Comparison of ENCODE assay signal across 24 mouse cellular contexts in genomic region chr2:71241505-71241904, GRCm38 (mm10). TPM values are rescaled to one million over a fixed set of nuclear protein-coding genes. Genes with fewer than 3 reads are reported as not detected.
DNase-seq lines count a peak whose midpoint lies in the region; ATAC-seq and TF ChIP-seq lines count a peak whose summit lies in the region.
"Had no signal": no experiment of that assay in that cellular context is flagged by ENCODE, and none has a peak within 500 bp of the region (broad histone marks: within the 10 kb centered on the region; RNA-seq: fewer than 3 reads in every experiment).

No protein-coding gene starts in this region.

- no peak for ATAC-seq in liver, postnatal 0 days
- peak; percentile 82 for ATAC-seq in megakaryocyte-erythroid progenitor cell, adult 5-6 weeks (replicated peaks; ENCODE audit: low FRiP score, low TSS enrichment, poor library complexity, severe bottlenecking)
- no peak for ATAC-seq in intestine, postnatal 0 days
- ATAC-seq: CD4-positive, CD25-positive, alpha-beta regulatory T cell, adult 4 months; forebrain, embryonic 13.5 days; forebrain, embryonic 15.5 days; forebrain, postnatal 0 days had no signal

- TF ChIP-seq POLR2A in MEL (IDR thresholded peaks at IDR 0.05; ENCODE audit: control insufficient read depth in 1 of 2, insufficient read depth in 1 of 2, low read depth in 1 of 2, low read length in 2 of 2, poor library complexity in 1 of 2), result no peak

- TF ChIP-seq EP300 in liver, postnatal 0 days (IDR thresholded peaks at IDR 0.05; ENCODE audit: low read depth), result no peak
- TF ChIP-seq EP300 in MEL (IDR thresholded peaks at IDR 0.05; ENCODE audit: low read depth in 1 of 2, low read length in 2 of 2), result no peak

- 0 out of 2 replicates have a peak, but pooled peaks have one; percentile 6 for TF ChIP-seq CTCF in liver, postnatal 0 days (IDR thresholded peaks at IDR 0.05; ENCODE audit: low read depth)
- TF ChIP-seq CTCF in MEL (IDR thresholded peaks at IDR 0.05 in 2 of 3, conservative IDR thresholded peaks at IDR 0.05 in 1 of 3; ENCODE audit: control insufficient read depth in 1 of 3, insufficient read depth in 1 of 3, low read depth in 2 of 3, low read length in 3 of 3, poor library complexity in 1 of 3, severe bottlenecking in 1 of 3), result no peak
- no peak for TF ChIP-seq CTCF in intestine, postnatal 0 days (IDR thresholded peaks at IDR 0.05; ENCODE audit: low read depth)

- H3K4me1 ChIP-seq in liver, postnatal 0 days (ENCODE audit: insufficient read depth), result no peaks in the 10 kb centered on the region; the same call in 1 of the 2 replicates
- no peaks in the 10 kb centered on the region for H3K4me1 ChIP-seq in MEL (ENCODE audit: control insufficient read depth in 1 of 2, insufficient read depth in 2 of 2, low read length in 2 of 2)
- H3K4me1 ChIP-seq in intestine, postnatal 0 days (replicated peaks; ENCODE audit: control insufficient read depth, insufficient read depth, low read length), result no peaks in the 10 kb centered on the region
- H3K4me1 ChIP-seq: embryonic facial prominence, embryonic 10.5 days; embryonic facial prominence, embryonic 12.5 days had no signal

- H3K9me3 ChIP-seq in liver, postnatal 0 days (ENCODE audit: low read length), result no peaks in the 10 kb centered on the region
- H3K9me3 ChIP-seq in MEL (replicated peaks; ENCODE audit: insufficient read depth, low read length), result no peaks in the 10 kb centered on the region
- no peaks in the 10 kb centered on the region for H3K9me3 ChIP-seq in intestine, postnatal 0 days (ENCODE audit: control insufficient read depth)
- H3K9me3 ChIP-seq: embryonic facial prominence, embryonic 10.5 days; embryonic facial prominence, embryonic 12.5 days; forebrain, embryonic 13.5 days; forebrain, embryonic 15.5 days; G1E had no signal

- TF ChIP-seq RAD21 in MEL (IDR thresholded peaks at IDR 0.05; ENCODE audit: low read depth, low read length), result no peak

- H3K9ac ChIP-seq in liver, postnatal 0 days (replicated peaks), result no peak overlapping the region
- H3K9ac ChIP-seq in MEL (ENCODE audit: control insufficient read depth, low read depth, low read length, poor library complexity, severe bottlenecking), result no peak overlapping the region
- no peak overlapping the region for H3K9ac ChIP-seq in intestine, postnatal 0 days (ENCODE audit: low read depth, low read length)
- H3K9ac ChIP-seq: embryonic facial prominence, embryonic 12.5 days; forebrain, embryonic 13.5 days; forebrain, embryonic 15.5 days; forebrain, postnatal 0 days had no signal

- no peak overlapping the region for H3K27ac ChIP-seq in liver, postnatal 0 days (ENCODE audit: low read depth)
- no peak overlapping the region for H3K27ac ChIP-seq in MEL (ENCODE audit: control insufficient read depth, low read depth, low read length)
- H3K27ac ChIP-seq in intestine, postnatal 0 days (ENCODE audit: low read depth, low read length), result no peak overlapping the region
- H3K27ac ChIP-seq: embryonic facial prominence, embryonic 10.5 days; embryonic facial prominence, embryonic 12.5 days; forebrain, embryonic 13.5 days; forebrain, embryonic 15.5 days had no signal

- no peak for DNase-seq in liver, postnatal 0 days
- DNase-seq in liver, result no peak
- DNase-seq in MEL (ENCODE audit: low read depth, low spot score), result peak; percentile 16
- DNase-seq in ZHBTc4 (ENCODE audit: low read depth, low spot score), result peak; percentile 21
- DNase-seq in ovary, adult 18-20 months (ENCODE audit: low spot score), result no peak
- DNase-seq: adrenal gland, adult 2 months; adrenal gland, postnatal 10 days; adrenal gland, postnatal 36 days; B cell, adult 2 months; cerebellum, adult 11-12 months; cerebellum, adult 2 months; cerebellum, adult 9-10 months; cerebellum, postnatal 10 days; cerebellum, postnatal 25 days; forebrain, postnatal 0 days had no signal

- 79% methylated on average over 2 of the region's 2 CpGs for WGBS in liver, postnatal 0 days (ENCODE audit: insufficient replicate concordance)
- 95% methylated on average over 2 of the region's 2 CpGs for WGBS in intestine, postnatal 0 days

- H3K4me3 ChIP-seq in liver, postnatal 0 days (ENCODE audit: low read depth, low read length), result no peak overlapping the region
- H3K4me3 ChIP-seq in MEL (ENCODE audit: control insufficient read depth in 1 of 2, insufficient read depth in 1 of 2, low read depth in 2 of 2, low read length in 2 of 2), result no peak overlapping the region
- H3K4me3 ChIP-seq in intestine, postnatal 0 days (ENCODE audit: low read depth, low read length), result no peak overlapping the region
- H3K4me3 ChIP-seq: embryonic facial prominence, embryonic 10.5 days; embryonic facial prominence, embryonic 12.5 days; forebrain, embryonic 13.5 days; forebrain, embryonic 15.5 days had no signal

- peaks cover 8% of the 10 kb centered on the region for H3K36me3 ChIP-seq in liver, postnatal 0 days (replicated peaks; ENCODE audit: insufficient read depth, low read length)
- peaks cover 0 to 16% of the 10 kb centered on the region in 2 experiments; a peak in 2 of 4 replicates for H3K36me3 ChIP-seq in MEL (ENCODE audit: control insufficient read depth in 1 of 2, insufficient read depth in 2 of 2, low read length in 2 of 2)
- H3K36me3 ChIP-seq in intestine, postnatal 0 days (ENCODE audit: control insufficient read depth, insufficient read depth), result peaks cover 26% of the 10 kb centered on the region

- H3K79me2 ChIP-seq in MEL (ENCODE audit: control insufficient read depth, insufficient read depth, low read length, poor library complexity), result no peaks in the 10 kb centered on the region; the same call in 1 of the 2 replicates

- H3K27me3 ChIP-seq in liver, postnatal 0 days (ENCODE audit: insufficient read depth, low read length), result no peaks in the 10 kb centered on the region
- no peaks in the 10 kb centered on the region for H3K27me3 ChIP-seq in MEL (ENCODE audit: control insufficient read depth in 1 of 2, insufficient read depth in 2 of 2, low read length in 2 of 2)
- H3K27me3 ChIP-seq in intestine, postnatal 0 days (replicated peaks; ENCODE audit: control insufficient read depth, insufficient read depth, low read length), result no peaks in the 10 kb centered on the region
- H3K27me3 ChIP-seq: CH12.LX; embryonic facial prominence, embryonic 12.5 days; forebrain, embryonic 13.5 days; forebrain, embryonic 15.5 days had no signal

- H3K4me2 ChIP-seq in liver, postnatal 0 days (ENCODE audit: low read depth, low read length), result no peak overlapping the region
- H3K4me2 ChIP-seq in intestine, postnatal 0 days (replicated peaks; ENCODE audit: low read depth), result no peak overlapping the region
- H3K4me2 ChIP-seq: embryonic facial prominence, embryonic 12.5 days; forebrain, embryonic 13.5 days; forebrain, embryonic 15.5 days had no signal

TF ChIP-seq in MEL, 35 proteins besides CTCF, POLR2A, EP300 and RAD21:
- TF ChIP-seq ZMIZ1 (IDR thresholded peaks at IDR 0.05; ENCODE audit: low read depth, low read length) (no peak), CHD1 (IDR thresholded peaks at IDR 0.05; ENCODE audit: low read depth, low read length) (no peak), HCFC1 (IDR thresholded peaks at IDR 0.05; ENCODE audit: low read depth, low read length) (no peak), MAX (IDR thresholded peaks at IDR 0.05; ENCODE audit: low read length) (no peak)

RNA-seq across cellular contexts. Expression of gene Dync1i2, which starts 30.0 kb away (rescaled TPM):
- 20.9 and 21.5 TPM in 2 replicates for polyA plus RNA-seq in liver, postnatal 0 days (2015; fragmentation: Nextera tagmentation; extraction: Ambion mirVana)
- total RNA-seq in MEL (2012; rRNA removed), result 21.8 and 23.3 TPM in 2 replicates
- 100 to 1,000 TPM in 1 of 2 experiments, 10 to 100 TPM in 1; 59.1 to 156 TPM for polyA plus RNA-seq in MEL (2012; ENCODE audit: insufficient read depth in 1 of 2, insufficient read length in 2 of 2, low read depth in 1 of 2, low replicate concordance in 2 of 2, missing spikeins in 1 of 2)
- 71.4 and 78.4 TPM in 2 replicates for total RNA-seq in megakaryocyte-erythroid progenitor cell, adult 5-6 weeks (2014; fragmentation: Nextera tagmentation)
- 124 and 126 TPM in 2 replicates for total RNA-seq in megakaryocyte-erythroid progenitor cell, adult 5-6 weeks (2017)
- polyA plus RNA-seq in intestine, postnatal 0 days (2015; fragmentation: Nextera tagmentation; extraction: Ambion mirVana), result 55.2 and 59.2 TPM in 2 replicates

Comparison
In these comparisons a context has a peak if more than half of its experiments do, and no peak if none do; other contexts are left out.
1. DNase-seq: peak in MEL (single experiment) and ZHBTc4 (single experiment); none in liver, postnatal 0 days (single experiment), liver (single experiment) and ovary, adult 18-20 months (single experiment).